Mouse (Mus musculus) limb, embryonic 11.5 days (tissue): Measurements from ENCODE around the gene Zfp446. TPM values are rescaled to one million over a fixed set of nuclear protein-coding genes. Genes with fewer than 3 reads are reported as not detected.
A peak's percentile ranks its signal among the peaks of the same experiment; 100 is the strongest.

ENCODE experiments used
- ATAC-seq: fragments of 200-750 bp; cut with Nextera tagmentation; 2 replicates; pipeline ENCODE4 v1.8.0; 2017; ENCODE audit warnings: low read depth; ENCODE audit not compliant: insufficient number of reproducible peaks, low FRiP score, low TSS enrichment
- DNase-seq: peaks from one replicate; pipeline ENCODE4 v3.0.0-alpha.2; 2015; ENCODE audit warnings: low spot score
- H3K27ac ChIP-seq: fragments of 300-500 bp; sonication (generic); replicated peaks from 2 replicates; pipeline ENCODE4 v1.5.1; 2014; ENCODE audit warnings: low read depth, mild to moderate bottlenecking, low read length
- H3K27me3 ChIP-seq: fragments of 300-500 bp; sonication (generic); 2 replicates; pipeline ENCODE4 v1.6.1; 2014; ENCODE audit warnings: mild to moderate bottlenecking, low read length, mixed read lengths; ENCODE audit not compliant: control insufficient read depth, insufficient read depth
- H3K36me3 ChIP-seq: fragments of 300-500 bp; sonication (generic); 2 replicates; pipeline ENCODE4 v1.6.1; 2014; ENCODE audit warnings: mild to moderate bottlenecking, low read length, moderate library complexity, mixed read lengths; ENCODE audit not compliant: control insufficient read depth, insufficient read depth
- H3K4me1 ChIP-seq: fragments of 300-500 bp; sonication (generic); 2 replicates; pipeline ENCODE4 v1.6.1; 2014; ENCODE audit warnings: low read length, mixed read lengths; ENCODE audit not compliant: control insufficient read depth, insufficient read depth
- H3K4me2 ChIP-seq: fragments of 300-500 bp; sonication (generic); 2 replicates; pipeline ENCODE4 v1.6.1; 2014; ENCODE audit warnings: low read depth, mild to moderate bottlenecking, moderate library complexity; ENCODE audit not compliant: severe bottlenecking
- H3K4me3 ChIP-seq: fragments of 300-500 bp; sonication (generic); 2 replicates; pipeline ENCODE4 v1.5.1; 2014; ENCODE audit warnings: low read depth, low read length
- H3K9ac ChIP-seq: fragments of 300-500 bp; sonication (generic); 2 replicates; pipeline ENCODE4 v1.6.1; 2014; ENCODE audit warnings: mild to moderate bottlenecking, low read length
- H3K9me3 ChIP-seq: fragments of 300-500 bp; sonication (generic); 2 replicates; pipeline ENCODE4 v1.6.1; 2016; ENCODE audit warnings: low read length; ENCODE audit not compliant: control insufficient read depth
- WGBS: fragments of 180-500 bp; shearing (Covaris S2); extraction: QIAGEN DNeasy Blood & Tissue Kit; methylation state at CpG from one replicate; pipeline ENCODE4 v1.1.7; 2014; 5-methylcytosine and 5-hydroxymethylcytosine counted together
- polyA plus RNA-seq: library from polyadenylated mRNA; unstranded; fragments of >200 nt; fragmentation: Nextera tagmentation; extraction: Ambion mirVana; gene quantifications from 2 replicates; pipeline ENCODE4 v1.2.1, GENCODE M21; 2014

Gene Zfp446
- polyA plus RNA-seq, 1 experiment from 2014 or later, result 7.5 TPM

GRCm38 (mm10) chr7:13023928-13024731, 46.5 kb downstream of the Zfp446 start:
- DNase-seq (peak; percentile 97), ATAC-seq (peak; percentile 82)
- peak overlapping the region; percentile 99 for H3K4me2 ChIP-seq
- peak overlapping the region; percentile 97 for H3K9ac ChIP-seq
- H3K4me1 ChIP-seq, result peaks cover 13% of the 10 kb centered on the region; the same call in 1 of the 2 replicates
- WGBS, result under 1% methylated on average over 85 of the region's 95 CpGs
- H3K27me3 ChIP-seq, result no peaks in the 10 kb centered on the region
- peak overlapping the region; percentile 94 for H3K4me3 ChIP-seq
- no peaks in the 10 kb centered on the region for H3K9me3 ChIP-seq
- H3K36me3 ChIP-seq, result peaks cover 32% of the 10 kb centered on the region
- peak overlapping the region; percentile 100 for H3K27ac ChIP-seq

DNA sequence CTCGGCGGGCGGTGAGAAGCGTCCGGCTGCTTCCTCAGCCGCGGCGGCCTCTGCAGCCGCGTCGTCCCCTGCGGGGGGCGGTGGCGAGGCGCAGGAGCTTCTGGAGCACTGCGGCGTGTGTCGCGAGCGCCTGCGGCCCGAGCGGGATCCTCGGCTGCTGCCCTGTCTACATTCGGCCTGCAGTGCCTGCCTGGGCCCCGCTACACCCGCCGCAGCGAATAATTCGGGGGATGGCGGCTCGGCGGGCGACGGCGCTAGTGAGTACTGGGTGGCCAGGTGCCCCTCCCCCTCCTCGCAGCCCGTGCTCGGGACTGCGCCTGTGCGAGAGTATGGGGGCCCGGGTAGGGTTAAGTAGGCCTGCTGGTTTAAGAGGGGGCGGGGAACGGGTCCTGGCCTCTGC, 47.2 kb downstream of the Zfp446 start:
- DNase-seq, result peak; percentile 87
- Histone ChIP-seq H3K4me3 (peak overlapping the region; percentile 94), H3K27me3 (no peaks in the 10 kb centered on the region), H3K27ac (peak overlapping the region; percentile 100), H3K4me1 (peaks cover 13% of the 10 kb centered on the region; the same call in 1 of the 2 replicates), H3K9ac (peak overlapping the region; percentile 97), H3K4me2 (peak overlapping the region; percentile 99), H3K9me3 (no peaks in the 10 kb centered on the region), H3K36me3 (peaks cover 39% of the 10 kb centered on the region)
- WGBS, result under 1% methylated on average over 27 of the region's 44 CpGs
- peak; percentile 57 for ATAC-seq

DNA sequence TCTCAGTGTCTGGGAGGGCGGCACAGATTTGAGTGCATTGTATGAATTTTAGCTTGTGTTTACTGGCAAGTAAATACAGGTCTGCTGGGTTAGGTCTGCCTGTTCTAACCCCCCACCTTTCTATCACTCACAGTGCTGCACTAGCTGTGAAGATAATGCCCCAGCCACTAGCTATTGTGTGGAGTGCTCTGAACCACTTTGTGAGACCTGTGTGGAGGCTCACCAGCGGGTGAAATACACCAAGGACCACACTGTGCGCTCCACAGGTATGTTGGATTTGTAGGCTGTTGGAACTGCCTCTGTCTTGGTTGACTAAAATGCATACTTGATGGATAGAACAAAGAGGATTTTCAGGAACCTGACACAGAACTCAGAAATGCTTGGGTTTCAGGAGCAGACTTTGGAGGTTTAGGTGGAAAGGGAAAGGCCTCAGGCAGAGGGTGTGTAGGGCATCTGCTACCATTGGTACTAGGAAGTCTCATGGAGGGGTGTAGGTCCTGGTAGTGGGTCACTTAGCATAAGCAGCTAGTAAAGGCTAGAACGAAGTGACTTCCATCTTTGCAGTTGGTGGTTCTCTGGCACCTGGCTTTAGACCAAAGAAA, 48.0 kb downstream of the Zfp446 start:
- H3K36me3 ChIP-seq, result peaks cover 46% of the 10 kb centered on the region
- no peak overlapping the region for H3K27ac ChIP-seq
- H3K9ac ChIP-seq, result peak overlapping the region; percentile 97
- H3K4me2 ChIP-seq, result peak overlapping the region; percentile 99
- no peaks in the 10 kb centered on the region for H3K9me3 ChIP-seq
- 36% methylated on average over 4 of the region's 4 CpGs for WGBS
- H3K4me3 ChIP-seq, result peak overlapping the region; percentile 94
- H3K27me3 ChIP-seq, result no peaks in the 10 kb centered on the region
- DNase-seq (no peak), ATAC-seq (no peak)
- H3K4me1 ChIP-seq, result peaks cover 13% of the 10 kb centered on the region; the same call in 1 of the 2 replicates

DNA sequence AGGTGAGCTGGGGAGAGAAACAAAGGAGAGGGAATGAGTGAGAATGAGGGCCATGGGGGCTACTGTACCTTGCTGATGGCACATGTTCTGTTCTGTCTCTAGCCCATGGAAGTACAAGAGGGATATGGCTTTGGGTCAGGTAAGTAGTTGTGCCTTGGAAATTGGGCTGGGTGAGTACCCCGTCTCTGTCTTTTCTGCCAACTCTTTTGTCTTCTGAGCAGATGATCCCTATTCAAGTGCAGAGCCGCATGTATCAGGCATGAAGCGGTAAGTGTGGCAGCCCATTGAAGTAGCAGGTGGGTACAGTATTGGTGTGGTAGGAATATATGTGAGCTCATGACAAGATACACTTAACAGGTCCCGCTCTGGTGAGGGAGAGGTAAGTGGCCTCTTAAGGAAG, 51.3 kb downstream of the Zfp446 start:
- no peaks in the 10 kb centered on the region for H3K27me3 ChIP-seq
- DNase-seq (no peak), ATAC-seq (no peak)
- peaks cover 16% of the 10 kb centered on the region; the same call in 1 of the 2 replicates for H3K4me1 ChIP-seq
- peaks cover 60% of the 10 kb centered on the region for H3K36me3 ChIP-seq
- no peak overlapping the region for H3K4me2 ChIP-seq
- H3K4me3 ChIP-seq, result no peak overlapping the region
- WGBS, result 91% methylated on average over 4 of the region's 4 CpGs
- H3K9me3 ChIP-seq, result no peaks in the 10 kb centered on the region
- H3K9ac ChIP-seq, result no peak overlapping the region
- H3K27ac ChIP-seq, result no peak overlapping the region

DNA sequence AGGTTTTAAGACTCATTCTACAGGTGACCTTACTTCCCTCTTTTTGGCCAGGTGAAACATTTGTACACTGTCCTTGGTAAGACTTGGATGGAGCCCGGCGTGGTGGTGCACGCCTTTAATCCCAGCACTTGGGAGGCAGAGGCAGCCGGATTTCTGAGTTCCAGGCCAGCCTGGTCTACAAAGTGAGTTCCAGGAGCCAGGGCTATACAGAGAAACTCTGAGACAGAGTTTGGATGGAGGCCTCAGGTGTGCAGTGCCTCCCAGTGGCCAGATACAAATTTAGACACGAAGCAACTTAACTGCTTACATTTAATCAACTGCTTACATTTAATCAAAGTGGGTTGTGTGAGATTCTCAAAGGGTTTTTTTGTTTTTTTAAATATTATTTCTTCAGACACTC, 53.4 kb downstream of the Zfp446 start:
- 84% methylated on average over 5 of the region's 5 CpGs for WGBS
- DNase-seq, result no peak
- H3K4me1 ChIP-seq, result peaks cover 17% of the 10 kb centered on the region

DNA sequence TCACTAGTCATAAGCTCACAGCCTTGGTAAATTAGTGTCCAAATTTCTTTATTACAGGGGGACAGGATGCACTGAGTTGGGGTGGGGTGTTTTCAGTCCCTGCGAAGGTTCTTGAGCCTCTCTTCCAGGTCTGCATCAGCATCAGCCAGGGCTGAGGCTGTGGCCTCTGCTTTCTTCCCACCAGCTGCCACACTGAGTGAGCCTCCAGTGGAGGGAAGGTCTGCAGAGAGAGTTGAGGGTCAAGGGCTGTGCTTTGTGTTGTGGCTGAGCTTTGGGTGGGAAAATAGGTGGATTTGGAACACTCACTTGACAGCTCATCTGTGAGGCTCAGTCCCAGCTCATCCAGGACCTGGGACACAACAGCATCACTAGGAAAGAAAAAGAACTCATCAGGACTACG, 54.3 kb downstream of the Zfp446 start:
- Histone ChIP-seq H3K27me3 (no peaks in the 10 kb centered on the region), H3K27ac (no peak overlapping the region), H3K36me3 (peaks cover 60% of the 10 kb centered on the region), H3K4me3 (no peak overlapping the region), H3K9ac (no peak overlapping the region), H3K4me1 (peaks cover 13% of the 10 kb centered on the region), H3K9me3 (no peaks in the 10 kb centered on the region), H3K4me2 (no peak overlapping the region)
- WGBS, result 84% methylated on average over 2 of the region's 2 CpGs
- ATAC-seq (no peak), DNase-seq (no peak)

More for the DNA sequence above, 53.4 kb downstream of the Zfp446 start:
- H3K9me3 ChIP-seq, result no peaks in the 10 kb centered on the region
- no peak overlapping the region for H3K27ac ChIP-seq
- peaks cover 66% of the 10 kb centered on the region for H3K36me3 ChIP-seq
- no peak overlapping the region for H3K4me3 ChIP-seq
- H3K4me2 ChIP-seq, result no peak overlapping the region
- ATAC-seq, result no peak
- H3K9ac ChIP-seq, result no peak overlapping the region
- no peaks in the 10 kb centered on the region for H3K27me3 ChIP-seq

DNA sequence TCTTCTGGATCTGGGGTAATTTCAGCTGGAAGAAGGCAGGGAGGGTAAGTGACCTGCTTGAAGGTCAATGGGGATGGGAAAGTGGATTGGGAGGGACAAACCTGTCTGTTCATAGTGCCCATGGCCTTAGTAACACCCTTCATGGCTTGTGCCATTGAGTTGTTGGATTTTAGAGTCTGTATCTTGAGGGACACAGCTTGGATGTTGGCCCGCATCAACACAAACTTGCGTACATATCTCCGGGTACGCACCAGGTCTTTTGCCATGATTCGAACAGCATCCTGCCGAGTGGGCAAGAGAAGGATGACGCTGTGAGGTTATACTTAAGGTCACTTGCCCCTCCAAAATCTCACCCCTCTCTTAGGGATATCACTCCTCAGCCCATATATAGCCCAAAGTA, 54.9 kb downstream of the Zfp446 start:
- Histone ChIP-seq H3K4me2 (no peak overlapping the region), H3K9ac (no peak overlapping the region), H3K36me3 (peaks cover 54% of the 10 kb centered on the region), H3K27ac (no peak overlapping the region), H3K4me1 (peaks cover 12% of the 10 kb centered on the region), H3K9me3 (no peaks in the 10 kb centered on the region), H3K4me3 (no peak overlapping the region), H3K27me3 (no peaks in the 10 kb centered on the region)
- ATAC-seq (no peak), DNase-seq (no peak)
- WGBS, result 92% methylated on average over 7 of the region's 7 CpGs

GRCm38 (mm10) chr7:13033451-13034147, 56.0 kb downstream of the Zfp446 start:
- H3K9me3 ChIP-seq, result no peaks in the 10 kb centered on the region
- H3K9ac ChIP-seq, result peak overlapping the region; percentile 80
- peaks cover 12% of the 10 kb centered on the region for H3K4me1 ChIP-seq
- ATAC-seq (no peak), DNase-seq (no peak)
- no peaks in the 10 kb centered on the region for H3K27me3 ChIP-seq
- H3K4me3 ChIP-seq, result peak overlapping the region; percentile 50
- H3K4me2 ChIP-seq, result peak overlapping the region; percentile 77
- peak overlapping the region; percentile 86; the same call in 1 of the 2 replicates for H3K27ac ChIP-seq
- 51% methylated on average over 13 of the region's 13 CpGs for WGBS
- peaks cover 43% of the 10 kb centered on the region for H3K36me3 ChIP-seq
